Mouse (Mus musculus) G1E (cell line): Measurements from ENCODE around the gene Angptl8. TPM values are rescaled to one million over a fixed set of nuclear protein-coding genes. Genes with fewer than 3 reads are reported as not detected.
"Not testable (repeated sequence)": the region's sequence is repeated elsewhere in the genome, so short reads cannot be mapped to it uniquely, and the experiment has no call there.

Experiments used
- ATAC-seq: 2 replicates; pipeline ENCODE4 v1.8.0; 2016; ENCODE audit warnings: mild to moderate bottlenecking; ENCODE audit not compliant: insufficient number of reproducible peaks, poor library complexity, low FRiP score, severe bottlenecking; ENCODE audit errors: extremely low read depth
- DNase-seq: peaks from one replicate; pipeline ENCODE4 v3.0.0; 2012; ENCODE audit warnings: low spot score
- H3K27me3 ChIP-seq: 2 replicates; pipeline ENCODE4 v1.6.1; 2012; ENCODE audit warnings: mild to moderate bottlenecking, low read length, inconsistent platforms; ENCODE audit not compliant: insufficient read depth
- H3K36me3 ChIP-seq: replicated peaks from 2 replicates; pipeline ENCODE3; 2012; ENCODE audit warnings: mild to moderate bottlenecking, inconsistent platforms
- H3K4me1 ChIP-seq: 2 replicates; pipeline ENCODE4 v1.6.1; 2012; ENCODE audit warnings: low read depth, low read length, inconsistent platforms, mixed read lengths; ENCODE audit not compliant: insufficient read depth
- H3K4me3 ChIP-seq: 2 replicates; pipeline ENCODE4 v1.5.1; 2012; ENCODE audit warnings: low read depth, mild to moderate bottlenecking, inconsistent platforms, low read length, moderate library complexity, mixed read lengths
- H3K9me3 ChIP-seq: replicated peaks from 2 replicates; pipeline ENCODE4 v1.6.1; 2012; ENCODE audit warnings: inconsistent platforms
- CTCF ChIP-seq: IDR thresholded peaks from 2 replicates; pipeline ENCODE4 v1.5.1; 2012; ENCODE audit warnings: low read depth, low read length, inconsistent platforms, mixed read lengths
- GATA1 ChIP-seq: IDR thresholded peaks from 2 replicates; pipeline ENCODE4 v1.6.1; 2012; ENCODE audit warnings: borderline replicate concordance, low read length, inconsistent platforms, mixed read lengths
- GATA2 ChIP-seq: IDR thresholded peaks from 2 replicates; pipeline ENCODE4 v1.6.1; 2012; ENCODE audit warnings: low read depth, low read length, inconsistent platforms, borderline replicate concordance
- POLR2AphosphoS5 ChIP-seq: IDR thresholded peaks from 2 replicates; pipeline ENCODE4 v1.6.1; 2012; ENCODE audit warnings: low read depth, low read length, inconsistent platforms; ENCODE audit not compliant: insufficient replicate concordance
- TAL1 ChIP-seq: conservative IDR thresholded peaks from 2 replicates; pipeline ENCODE4 v1.6.1; 2012; ENCODE audit warnings: low read depth, low read length, inconsistent platforms, mixed read lengths
- polyA plus RNA-seq: library from polyadenylated mRNA; stranded (reverse); fragments of >175 nt; gene quantifications from 2 replicates; pipeline ENCODE4 v1.2.3, GENCODE M21; 2012
- total RNA-seq, 2 experiments: library from RNA; stranded (forward) in 1 of 2; stranded (reverse) in 1 of 2; fragments of 200-1000 nt in 1 of 2; fragments of >200 nt in 1 of 2; fragmentation: Nextera tagmentation in 1 of 2; gene quantifications; 2 replicates each; pipeline ENCODE4 v1.2.3; 2014 to 2017

Angptl8 gene
- total and polyA plus RNA-seq, 3 experiments = not detected

DNA sequence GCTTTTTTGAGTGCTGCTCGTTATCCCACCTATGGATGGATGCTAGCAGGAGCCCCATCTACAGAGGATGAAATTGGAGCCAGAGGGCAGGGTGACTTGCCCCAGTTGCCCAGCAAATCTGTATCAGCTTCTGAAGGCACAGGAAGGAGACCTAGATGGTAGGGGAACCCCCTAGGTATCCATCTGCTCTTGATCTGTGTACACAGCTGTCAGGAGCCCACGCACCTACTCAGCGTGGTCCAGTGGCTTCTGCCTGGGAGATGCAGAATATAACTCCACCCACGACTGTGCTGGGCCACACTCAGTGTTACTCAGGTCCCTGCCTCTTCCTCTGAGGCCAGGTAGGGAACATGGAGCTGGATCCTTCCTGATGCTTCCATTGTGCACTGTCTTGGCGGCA, 18.7 kb downstream of the Angptl8 start:
- no peak for DNase-seq
- no peak for ATAC-seq
- no peaks in the 10 kb centered on the region for H3K9me3 ChIP-seq
- no peaks in the 10 kb centered on the region for H3K36me3 ChIP-seq
- H3K4me3 ChIP-seq = no peak overlapping the region
- peaks cover 30% of the 10 kb centered on the region for H3K27me3 ChIP-seq
- TF ChIP-seq POLR2AphosphoS5 = no peak
- peaks cover 21% of the 10 kb centered on the region for H3K4me1 ChIP-seq

GRCm38 (mm10) chr9:21854894-21855293, 19.6 kb downstream of the Angptl8 start:
- no peak for ATAC-seq
- no peak for DNase-seq
- no peak for TF ChIP-seq TAL1
- no peak for TF ChIP-seq CTCF
- TF ChIP-seq POLR2AphosphoS5 = no peak
- TF ChIP-seq GATA1 = no peak
- TF ChIP-seq GATA2 = no peak
- peaks cover 20% of the 10 kb centered on the region for H3K4me1 ChIP-seq
- no peaks in the 10 kb centered on the region for H3K9me3 ChIP-seq
- H3K27me3 ChIP-seq = peaks cover 30% of the 10 kb centered on the region
- H3K36me3 ChIP-seq = no peaks in the 10 kb centered on the region
- no peak overlapping the region for H3K4me3 ChIP-seq

GRCm38 (mm10) chr9:21857501-21857900, 22.2 kb downstream of the Angptl8 start:
- no peak for ATAC-seq
- Histone ChIP-seq H3K27me3 (peaks cover 30% of the 10 kb centered on the region), H3K9me3 (0 out of 2 replicates have a peak, but pooled peaks cover 2% of the 10 kb centered on the region), H3K4me3 (no peak overlapping the region), H3K36me3 (no peaks in the 10 kb centered on the region), H3K4me1 (peaks cover 5% of the 10 kb centered on the region)
- DNase-seq = no peak
- TF ChIP-seq GATA2 (no peak), CTCF (no peak), POLR2AphosphoS5 (no peak), TAL1 (no peak), GATA1 (no peak)

DNA sequence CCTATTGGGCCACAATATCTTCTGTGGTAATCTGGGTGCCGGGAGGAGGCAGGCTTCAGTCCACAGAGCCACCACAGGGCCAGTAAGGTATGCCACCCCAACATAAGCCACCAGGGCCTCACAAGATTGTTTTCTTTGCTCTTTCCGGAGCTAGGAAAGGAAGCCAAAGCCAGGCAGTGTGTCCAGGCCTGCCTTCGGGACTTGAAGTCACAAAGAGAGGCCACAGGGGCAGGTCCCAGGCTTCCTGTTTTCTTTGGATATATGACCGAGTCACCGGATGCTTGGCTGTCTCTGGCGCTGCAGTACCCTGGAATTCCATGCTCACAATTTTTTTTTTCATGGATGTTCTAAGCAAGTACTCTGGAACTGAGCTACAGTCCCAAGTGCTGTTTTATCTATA, 22.8 kb downstream of the Angptl8 start:
- H3K36me3 ChIP-seq = no peaks in the 10 kb centered on the region
- no peak for TF ChIP-seq CTCF
- no peak for TF ChIP-seq GATA1
- TF ChIP-seq POLR2AphosphoS5 = no peak
- no peak for TF ChIP-seq TAL1
- TF ChIP-seq GATA2 = no peak
- H3K27me3 ChIP-seq = peaks cover 33% of the 10 kb centered on the region
- H3K9me3 ChIP-seq = 0 out of 2 replicates have a peak, but pooled peaks cover 2% of the 10 kb centered on the region
- no peak overlapping the region for H3K4me3 ChIP-seq
- ATAC-seq = no peak
- no peak for DNase-seq
- H3K4me1 ChIP-seq = peaks cover under 1% of the 10 kb centered on the region; the same call in 1 of the 2 replicates

- Histone ChIP-seq H3K9me3 (0 out of 2 replicates have a peak, but pooled peaks cover 2% of the 10 kb centered on the region), H3K4me3 (no peak overlapping the region), H3K4me1 (no peaks in the 10 kb centered on the region), H3K27me3 (peaks cover 25% of the 10 kb centered on the region), H3K36me3 (no peaks in the 10 kb centered on the region)
- DNase-seq (no peak), ATAC-seq (no peak)
- TF ChIP-seq CTCF (no peak), TAL1 (no peak)
Measured at GRCm38 (mm10) chr9:21859606-21860005, 24.3 kb downstream of the Angptl8 start.

DNA sequence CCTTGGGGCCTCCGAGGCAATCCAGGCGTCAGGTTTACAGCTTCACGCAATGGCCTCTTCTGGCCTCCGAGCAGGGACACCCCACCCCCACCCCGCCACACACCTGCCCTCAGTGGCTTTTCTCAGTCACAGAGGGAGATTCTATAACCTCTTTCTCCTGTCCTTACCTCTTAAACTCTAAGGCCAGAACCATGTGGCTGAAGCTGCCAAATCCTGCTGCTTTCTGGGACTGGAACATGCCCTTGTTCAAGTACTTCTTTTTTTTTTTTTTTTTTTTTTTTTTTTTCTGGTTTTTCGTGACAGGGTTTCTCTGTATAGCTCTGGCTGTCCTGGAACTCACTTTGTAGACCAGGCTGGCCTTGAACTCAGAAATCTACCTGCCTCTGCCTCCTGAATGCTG, 25.0 kb downstream of the Angptl8 start:
- not testable (repeated sequence) for ATAC-seq, DNase-seq, H3K9me3 ChIP-seq, H3K4me1 ChIP-seq, H3K4me3 ChIP-seq, H3K36me3 ChIP-seq
- peaks cover 23% of the 10 kb centered on the region for H3K27me3 ChIP-seq

DNA sequence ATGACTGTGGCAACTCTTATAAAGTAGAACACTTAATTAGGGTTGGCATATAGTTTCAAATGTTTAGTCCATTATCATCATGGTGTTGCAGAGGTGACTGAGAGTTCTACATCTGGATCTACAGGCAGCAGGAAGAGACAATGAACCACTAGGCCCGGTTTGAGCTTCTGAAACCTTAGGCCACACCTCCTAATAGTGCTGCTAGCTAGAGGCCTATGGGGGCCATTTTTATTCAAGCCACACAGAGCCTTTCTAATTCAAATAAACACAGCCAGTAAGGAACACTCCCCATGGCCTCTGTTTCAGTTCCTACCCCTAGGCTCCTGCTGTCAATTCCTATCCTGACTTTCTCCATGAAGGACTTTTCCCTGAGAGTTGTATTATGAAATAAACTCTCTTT, 26.9 kb downstream of the Angptl8 start:
- 0 out of 2 replicates have a peak, but pooled peaks cover 2% of the 10 kb centered on the region for H3K9me3 ChIP-seq
- DNase-seq = no peak
- H3K36me3 ChIP-seq = no peaks in the 10 kb centered on the region
- H3K4me3 ChIP-seq = no peak overlapping the region
- no peaks in the 10 kb centered on the region for H3K4me1 ChIP-seq
- no peak for ATAC-seq
- H3K27me3 ChIP-seq = peaks cover 17% of the 10 kb centered on the region
- TF ChIP-seq GATA1 = no peak
- no peak for TF ChIP-seq CTCF
- TF ChIP-seq POLR2AphosphoS5 = no peak
- TF ChIP-seq GATA2 = no peak
